Mouse (Mus musculus): ENCODE measurements around the gene Gm45521. TPM values are rescaled to one million over a fixed set of nuclear protein-coding genes. Genes with fewer than 3 reads are reported as not detected.

Gm45521 gene
- polyA plus RNA-seq, 1 experiment from 2014 or later, result 0.67 TPM

- 0 out of 2 replicates have a peak, but pooled peaks have one; percentile 19 for ATAC-seq (ENCODE audit: low FRiP score)
- Histone ChIP-seq H3K36me3 (peaks cover 47% of the 10 kb centered on the region), H3K9me3 (replicated peaks) (no peaks in the 10 kb centered on the region), H3K4me2 (replicated peaks) (0 out of 2 replicates have a peak overlapping the region, but pooled peaks have one; percentile 32), H3K27me3 (no peaks in the 10 kb centered on the region), H3K4me3 (no peak overlapping the region), H3K27ac (no peak overlapping the region), H3K4me1 (peaks cover 5% of the 10 kb centered on the region; the same call in 1 of the 2 replicates), H3K9ac (no peak overlapping the region)
- 19% methylated on average over 17 of the region's 17 CpGs for WGBS
Observed at GRCm38 (mm10) chr14:7937052-7937630, 19.9 kb upstream of the Gm45521 start.

GRCm38 (mm10) chr14:7938809-7939784 is 18.0 kb upstream of the Gm45521 start:
- no peak overlapping the region for H3K4me3 ChIP-seq
- H3K27me3 ChIP-seq, result no peaks in the 10 kb centered on the region
- H3K36me3 ChIP-seq, result peaks cover 53% of the 10 kb centered on the region
- no peaks in the 10 kb centered on the region for H3K9me3 ChIP-seq (replicated peaks)
- ATAC-seq (ENCODE audit: low FRiP score), result no peak
- H3K27ac ChIP-seq, result no peak overlapping the region
- H3K4me2 ChIP-seq (replicated peaks), result no peak overlapping the region
- H3K9ac ChIP-seq, result no peak overlapping the region
- 92% methylated on average over 19 of the region's 19 CpGs for WGBS
- H3K4me1 ChIP-seq, result peaks cover 5% of the 10 kb centered on the region; the same call in 1 of the 2 replicates

GRCm38 (mm10) chr14:7941413-7941812 is 15.7 kb upstream of the Gm45521 start:
- H3K27me3 ChIP-seq, result no peaks in the 10 kb centered on the region
- no peak overlapping the region for H3K9ac ChIP-seq
- 76% methylated on average over 5 of the region's 5 CpGs for WGBS
- no peak overlapping the region for H3K4me2 ChIP-seq (replicated peaks)
- H3K9me3 ChIP-seq (replicated peaks), result no peaks in the 10 kb centered on the region
- H3K36me3 ChIP-seq, result peaks cover 45% of the 10 kb centered on the region
- H3K4me1 ChIP-seq, result peaks cover 5% of the 10 kb centered on the region; the same call in 1 of the 2 replicates
- ATAC-seq (ENCODE audit: low FRiP score), result no peak
- no peak overlapping the region for H3K4me3 ChIP-seq
- H3K27ac ChIP-seq, result no peak overlapping the region

- peaks cover 48% of the 10 kb centered on the region for H3K36me3 ChIP-seq
- H3K4me3 ChIP-seq, result no peak overlapping the region
- 78% methylated on average over 7 of the region's 7 CpGs for WGBS
- ATAC-seq (ENCODE audit: low FRiP score), result no peak
- no peak overlapping the region for H3K4me2 ChIP-seq (replicated peaks)
- H3K9ac ChIP-seq, result no peak overlapping the region
- no peak overlapping the region for H3K27ac ChIP-seq
- H3K9me3 ChIP-seq (replicated peaks), result no peaks in the 10 kb centered on the region
- no peaks in the 10 kb centered on the region for H3K4me1 ChIP-seq
- no peaks in the 10 kb centered on the region for H3K27me3 ChIP-seq
Observed at GRCm38 (mm10) chr14:7943101-7943800, 13.8 kb upstream of the Gm45521 start.

GRCm38 (mm10) chr14:7943801-7944135 is 13.3 kb upstream of the Gm45521 start:
- WGBS, result 83% methylated on average over 3 of the region's 3 CpGs
- H3K27ac ChIP-seq, result no peak overlapping the region
- H3K4me3 ChIP-seq, result no peak overlapping the region
- H3K4me1 ChIP-seq, result no peaks in the 10 kb centered on the region
- no peaks in the 10 kb centered on the region for H3K27me3 ChIP-seq
- no peak overlapping the region for H3K9ac ChIP-seq
- peaks cover 49% of the 10 kb centered on the region for H3K36me3 ChIP-seq
- H3K4me2 ChIP-seq (replicated peaks), result no peak overlapping the region
- no peaks in the 10 kb centered on the region for H3K9me3 ChIP-seq (replicated peaks)
- no peak for ATAC-seq (ENCODE audit: low FRiP score)

GRCm38 (mm10) chr14:7944349-7945039 is 12.6 kb upstream of the Gm45521 start:
- H3K9me3 ChIP-seq (replicated peaks), result no peaks in the 10 kb centered on the region
- no peak overlapping the region for H3K4me2 ChIP-seq (replicated peaks)
- no peaks in the 10 kb centered on the region for H3K4me1 ChIP-seq
- no peak overlapping the region for H3K27ac ChIP-seq
- ATAC-seq (ENCODE audit: low FRiP score), result peak; percentile 35; the same call in 1 of the 2 replicates
- peaks cover 51% of the 10 kb centered on the region for H3K36me3 ChIP-seq
- 61% methylated on average over 8 of the region's 8 CpGs for WGBS
- no peak overlapping the region for H3K9ac ChIP-seq
- H3K27me3 ChIP-seq, result no peaks in the 10 kb centered on the region
- H3K4me3 ChIP-seq, result no peak overlapping the region

GRCm38 (mm10) chr14:7945261-7945660 is 11.8 kb upstream of the Gm45521 start:
- Histone ChIP-seq H3K4me3 (no peak overlapping the region), H3K9ac (no peak overlapping the region), H3K9me3 (replicated peaks) (no peaks in the 10 kb centered on the region), H3K27me3 (no peaks in the 10 kb centered on the region), H3K36me3 (peaks cover 51% of the 10 kb centered on the region), H3K4me1 (no peaks in the 10 kb centered on the region), H3K27ac (no peak overlapping the region), H3K4me2 (replicated peaks) (no peak overlapping the region)
- 76% methylated on average over 5 of the region's 5 CpGs for WGBS
- ATAC-seq (ENCODE audit: low FRiP score), result no peak

- H3K27ac ChIP-seq, result no peak overlapping the region
Observed at GRCm38 (mm10) chr14:7951234-7951633, 5.9 kb upstream of the Gm45521 start.

GRCm38 (mm10) chr14:7952610-7953254 is 4.4 kb upstream of the Gm45521 start:
- no peaks in the 10 kb centered on the region for H3K27me3 ChIP-seq
- H3K27ac ChIP-seq, result no peak overlapping the region
- WGBS, result 40% methylated on average over 12 of the region's 12 CpGs
- H3K4me1 ChIP-seq, result peaks cover 13% of the 10 kb centered on the region
- no peak overlapping the region for H3K4me3 ChIP-seq
- H3K9ac ChIP-seq, result no peak overlapping the region
- no peak for ATAC-seq (ENCODE audit: low FRiP score)
- H3K36me3 ChIP-seq, result peaks cover 37% of the 10 kb centered on the region
- H3K4me2 ChIP-seq (replicated peaks), result no peak overlapping the region
- no peaks in the 10 kb centered on the region for H3K9me3 ChIP-seq (replicated peaks)

More at GRCm38 (mm10) chr14:7951234-7951633, 5.9 kb upstream of the Gm45521 start:
- H3K27me3 ChIP-seq, result no peaks in the 10 kb centered on the region
- no peaks in the 10 kb centered on the region for H3K9me3 ChIP-seq (replicated peaks)
- no peak for ATAC-seq (ENCODE audit: low FRiP score)
- peaks cover 8% of the 10 kb centered on the region; the same call in 1 of the 2 replicates for H3K4me1 ChIP-seq
- no peak overlapping the region for H3K4me3 ChIP-seq
- no peak overlapping the region for H3K4me2 ChIP-seq (replicated peaks)
- H3K36me3 ChIP-seq, result peaks cover 37% of the 10 kb centered on the region
- no peak overlapping the region for H3K9ac ChIP-seq
- WGBS, result 96% methylated on average over 9 of the region's 9 CpGs

GRCm38 (mm10) chr14:7954071-7954471 is 3.0 kb upstream of the Gm45521 start:
- Histone ChIP-seq H3K9ac (no peak overlapping the region), H3K27me3 (no peaks in the 10 kb centered on the region), H3K9me3 (replicated peaks) (no peaks in the 10 kb centered on the region), H3K27ac (no peak overlapping the region), H3K36me3 (peaks cover 26% of the 10 kb centered on the region), H3K4me3 (no peak overlapping the region), H3K4me1 (peaks cover 13% of the 10 kb centered on the region), H3K4me2 (replicated peaks) (no peak overlapping the region)
- 22% methylated on average over 6 of the region's 6 CpGs for WGBS
- no peak for ATAC-seq (ENCODE audit: low FRiP score)

GRCm38 (mm10) chr14:7956427-7956826 is 661 bp upstream of the Gm45521 start:
- H3K4me3 ChIP-seq, result no peak overlapping the region
- no peak overlapping the region for H3K27ac ChIP-seq
- no peak for ATAC-seq (ENCODE audit: low FRiP score)
- no peak overlapping the region for H3K4me2 ChIP-seq (replicated peaks)
- H3K27me3 ChIP-seq, result no peaks in the 10 kb centered on the region
- H3K4me1 ChIP-seq, result peaks cover 13% of the 10 kb centered on the region
- no peak overlapping the region for H3K9ac ChIP-seq
- H3K9me3 ChIP-seq (replicated peaks), result no peaks in the 10 kb centered on the region
- peaks cover 5% of the 10 kb centered on the region; the same call in 1 of the 2 replicates for H3K36me3 ChIP-seq
- 79% methylated on average over 10 of the region's 10 CpGs for WGBS

Measured in hindbrain, embryonic 12.5 days (tissue).